Mouse (Mus musculus): ENCODE data around the gene Bod1.

DNA sequence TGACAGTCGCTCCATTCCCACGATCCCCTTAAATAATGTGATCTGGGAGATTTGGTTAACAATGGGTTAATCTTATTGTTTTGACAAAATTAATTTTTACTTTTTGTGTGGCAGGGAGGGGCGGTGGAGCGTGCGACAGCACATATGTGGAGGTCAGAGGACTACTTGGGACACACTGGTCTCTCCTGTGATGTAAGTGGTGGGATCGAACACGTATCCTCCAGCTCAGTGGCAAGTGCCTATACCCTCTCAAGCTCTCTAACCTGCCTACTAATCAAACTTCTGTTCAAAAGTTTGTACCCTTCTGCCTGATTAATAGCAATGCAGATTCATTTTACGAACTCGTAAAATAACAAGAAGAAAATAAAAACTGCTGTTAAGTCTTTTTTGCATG, 482 bp upstream of the Bod1 start:
- no peak for TF ChIP-seq CTCF (IDR thresholded peaks at IDR 0.05; ENCODE audit: extremely low read depth, insufficient read depth, low read length)
- no peak for TF ChIP-seq POLR2A (IDR thresholded peaks at IDR 0.05; ENCODE audit: extremely low read depth, insufficient read depth, low read length)
